Mouse (Mus musculus) embryo, embryonic 9.5 days (tissue): ENCODE results near the gene Clic6.

Source experiments
- DNase-seq: peaks from one replicate; pipeline ENCODE4 v3.0.0-alpha.2; 2017; ENCODE audit errors: extremely low spot score

The Clic6 gene

GRCm38 (mm10) chr16:92524651-92525050, 39.1 kb downstream of the Clic6 start:
- DNase-seq: no peak

- DNase-seq: no peak
Measured at GRCm38 (mm10) chr16:92525919-92526318, 40.4 kb downstream of the Clic6 start.

GRCm38 (mm10) chr16:92535258-92535657, 49.7 kb downstream of the Clic6 start:
- DNase-seq: no peak

GRCm38 (mm10) chr16:92538356-92538755, 52.8 kb downstream of the Clic6 start:
- no peak for DNase-seq

GRCm38 (mm10) chr16:92544264-92544663, 58.7 kb downstream of the Clic6 start:
- DNase-seq: peak; percentile 29

GRCm38 (mm10) chr16:92548651-92549050, 63.1 kb downstream of the Clic6 start:
- DNase-seq: no peak

GRCm38 (mm10) chr16:92551266-92552105, 66.0 kb downstream of the Clic6 start:
- DNase-seq: no peak

GRCm38 (mm10) chr16:92552106-92552382, 66.5 kb downstream of the Clic6 start:
- DNase-seq: no peak

GRCm38 (mm10) chr16:92552858-92553257, 67.3 kb downstream of the Clic6 start:
- no peak for DNase-seq

- DNase-seq: no peak
Measured at GRCm38 (mm10) chr16:92555051-92555450, 69.5 kb downstream of the Clic6 start.

GRCm38 (mm10) chr16:92565291-92565690, 79.8 kb downstream of the Clic6 start:
- no peak for DNase-seq

- DNase-seq: peak; percentile 83
Measured at GRCm38 (mm10) chr16:92565708-92566107, 80.2 kb downstream of the Clic6 start.

GRCm38 (mm10) chr16:92566146-92566545, 80.6 kb downstream of the Clic6 start:
- no peak for DNase-seq

- no peak for DNase-seq
Measured at GRCm38 (mm10) chr16:92571246-92571645, 85.7 kb downstream of the Clic6 start.

- no peak for DNase-seq
Measured at GRCm38 (mm10) chr16:92573193-92573592, 87.7 kb downstream of the Clic6 start.

- no peak for DNase-seq
Measured at GRCm38 (mm10) chr16:92575792-92576191, 90.3 kb downstream of the Clic6 start.

- DNase-seq: no peak
Measured at GRCm38 (mm10) chr16:92577381-92577780, 91.8 kb downstream of the Clic6 start.

GRCm38 (mm10) chr16:92578915-92579653, 93.5 kb downstream of the Clic6 start:
- DNase-seq: no peak

GRCm38 (mm10) chr16:92580981-92581380, 95.4 kb downstream of the Clic6 start:
- no peak for DNase-seq

GRCm38 (mm10) chr16:92581767-92582166, 96.2 kb downstream of the Clic6 start:
- no peak for DNase-seq

- no peak for DNase-seq
Measured at GRCm38 (mm10) chr16:92587836-92588235, 102.3 kb downstream of the Clic6 start.
